Mouse (Mus musculus) spleen, postnatal 10 days (tissue): ENCODE measurements around the gene Slc22a8.

ENCODE experiments used
- DNase-seq, 2 experiments: peaks; one replicate each; pipeline ENCODE4 v3.0.0; 2021 to 2022; ENCODE audit warnings: low spot score in 2 of 2

The Slc22a8 gene

DNA sequence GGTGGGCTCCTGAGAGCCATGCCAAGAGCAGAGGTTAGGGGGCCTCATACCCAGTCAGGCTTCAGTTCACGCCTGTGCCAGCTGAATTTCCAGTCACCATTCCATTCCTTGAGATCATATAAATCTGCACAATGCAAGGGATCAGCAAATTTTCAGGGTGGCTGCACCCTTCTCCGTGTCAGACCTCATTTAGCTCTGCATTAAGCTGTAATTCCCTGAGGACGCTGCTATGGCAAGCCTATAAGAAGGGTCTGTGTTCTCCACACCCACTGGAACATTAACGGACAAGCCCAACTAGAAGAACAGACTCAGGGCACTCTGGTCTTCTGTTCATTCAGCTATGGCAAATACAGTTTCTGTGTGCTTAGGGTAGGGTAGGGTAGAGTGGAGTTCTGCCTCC, 6.2 kb downstream of the Slc22a8 start:
- DNase-seq, result no peak

DNA sequence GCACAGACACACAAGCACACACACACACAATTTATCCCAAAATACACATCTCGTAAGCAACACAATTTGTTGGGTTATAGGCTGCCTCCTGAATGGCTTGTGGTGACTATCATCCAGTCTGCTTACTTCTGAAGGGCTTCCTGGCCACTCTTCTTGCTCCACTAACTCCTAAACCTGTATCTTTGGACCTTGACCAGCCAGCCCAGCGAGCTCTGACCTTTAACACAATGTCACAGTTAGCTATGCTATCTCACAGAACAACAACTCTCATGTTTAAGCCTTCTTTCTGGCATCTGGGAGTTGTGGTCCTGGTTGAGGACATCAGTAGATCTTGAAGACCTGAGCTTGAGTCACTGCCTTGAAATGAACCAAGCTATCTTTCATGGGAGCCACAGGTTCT, 8.2 kb downstream of the Slc22a8 start:
- no peak for DNase-seq

DNA sequence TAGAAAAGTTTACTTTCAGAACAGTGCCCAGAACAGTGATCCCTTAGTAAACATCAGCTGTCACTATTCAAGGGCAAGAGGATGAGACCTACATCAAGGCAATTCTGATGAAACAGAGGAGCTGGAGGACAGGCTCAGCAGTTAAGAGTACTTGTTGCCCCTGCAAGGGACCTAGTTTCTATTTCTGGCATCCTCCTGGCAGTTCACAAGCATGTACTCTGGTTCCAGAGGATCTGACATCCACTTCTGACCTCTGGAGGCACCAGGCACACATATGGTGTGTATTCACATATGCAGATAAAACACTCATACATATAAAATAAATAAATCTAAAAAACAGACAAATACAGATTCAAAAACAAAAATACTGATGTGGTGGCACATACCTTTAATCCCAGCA, 10.9 kb downstream of the Slc22a8 start:
- no peak for DNase-seq

DNA sequence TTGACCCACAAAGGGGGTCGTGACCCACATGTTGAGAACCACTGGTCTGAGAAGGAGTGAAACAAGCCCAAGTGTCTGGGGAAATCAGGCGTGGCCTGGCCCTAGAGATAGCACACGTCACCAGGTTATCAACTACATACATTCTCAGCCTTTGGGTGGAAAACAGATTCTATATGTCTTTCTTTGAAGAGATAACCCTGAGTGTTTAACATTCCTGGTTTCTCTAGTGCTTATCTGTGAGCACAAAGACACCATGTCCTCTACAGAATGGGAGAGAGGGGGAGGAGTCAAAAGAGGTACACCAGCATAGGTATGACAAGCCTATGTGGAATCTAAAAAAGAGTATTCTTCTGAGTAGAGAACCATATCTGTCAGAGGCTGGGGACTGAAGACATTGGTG, 11.9 kb downstream of the Slc22a8 start:
- peak in 1 of 2 experiments; percentile 32 for DNase-seq

DNA sequence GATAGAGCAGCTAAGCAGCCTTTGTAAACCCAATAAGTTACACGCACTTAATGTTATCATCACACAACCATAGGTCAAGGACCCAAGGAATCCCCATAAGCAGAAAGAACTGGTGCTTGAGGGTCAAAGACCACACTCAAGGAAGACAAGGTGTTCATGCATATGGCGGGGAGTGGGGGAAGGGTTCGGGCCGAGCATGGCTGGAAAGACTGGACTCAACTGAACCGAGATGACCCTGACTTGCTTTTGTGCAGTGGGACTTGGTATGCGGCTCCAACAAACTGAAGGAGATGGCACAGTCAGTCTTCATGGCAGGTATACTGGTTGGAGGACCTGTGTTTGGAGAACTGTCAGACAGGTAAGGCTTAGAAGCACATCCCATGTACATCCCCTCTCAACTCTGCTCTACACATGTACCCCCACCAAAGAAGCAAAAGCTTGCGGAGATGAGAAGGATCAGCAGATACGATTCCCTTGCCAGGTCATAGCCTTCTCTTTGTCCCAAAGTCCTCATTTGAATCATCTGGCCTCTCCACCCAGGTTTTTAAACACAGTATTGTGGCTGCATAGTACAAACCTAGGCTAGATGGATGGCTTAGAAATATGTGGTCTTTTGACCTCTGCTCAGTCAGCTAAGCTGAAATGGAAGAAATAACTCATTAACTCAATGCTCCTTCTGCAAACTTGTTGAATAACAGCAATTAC, 13.6 kb downstream of the Slc22a8 start:
- DNase-seq, result no peak

DNA sequence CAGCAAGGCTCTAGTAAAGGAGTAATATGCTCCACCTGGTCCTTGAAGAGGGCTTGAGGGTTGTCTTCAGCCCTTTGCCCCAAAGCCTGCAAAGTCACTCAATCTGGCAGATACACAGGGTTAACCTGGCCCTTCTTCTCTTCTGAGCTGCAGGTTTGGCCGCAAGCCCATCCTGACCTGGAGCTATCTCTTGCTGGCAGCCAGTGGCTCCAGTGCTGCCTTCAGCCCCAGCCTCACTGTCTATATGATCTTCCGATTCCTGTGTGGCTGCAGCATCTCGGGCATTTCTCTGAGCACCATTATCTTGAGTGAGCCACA, 14.1 kb downstream of the Slc22a8 start:
- DNase-seq, result peak in 1 of 2 experiments; percentile 53

DNA sequence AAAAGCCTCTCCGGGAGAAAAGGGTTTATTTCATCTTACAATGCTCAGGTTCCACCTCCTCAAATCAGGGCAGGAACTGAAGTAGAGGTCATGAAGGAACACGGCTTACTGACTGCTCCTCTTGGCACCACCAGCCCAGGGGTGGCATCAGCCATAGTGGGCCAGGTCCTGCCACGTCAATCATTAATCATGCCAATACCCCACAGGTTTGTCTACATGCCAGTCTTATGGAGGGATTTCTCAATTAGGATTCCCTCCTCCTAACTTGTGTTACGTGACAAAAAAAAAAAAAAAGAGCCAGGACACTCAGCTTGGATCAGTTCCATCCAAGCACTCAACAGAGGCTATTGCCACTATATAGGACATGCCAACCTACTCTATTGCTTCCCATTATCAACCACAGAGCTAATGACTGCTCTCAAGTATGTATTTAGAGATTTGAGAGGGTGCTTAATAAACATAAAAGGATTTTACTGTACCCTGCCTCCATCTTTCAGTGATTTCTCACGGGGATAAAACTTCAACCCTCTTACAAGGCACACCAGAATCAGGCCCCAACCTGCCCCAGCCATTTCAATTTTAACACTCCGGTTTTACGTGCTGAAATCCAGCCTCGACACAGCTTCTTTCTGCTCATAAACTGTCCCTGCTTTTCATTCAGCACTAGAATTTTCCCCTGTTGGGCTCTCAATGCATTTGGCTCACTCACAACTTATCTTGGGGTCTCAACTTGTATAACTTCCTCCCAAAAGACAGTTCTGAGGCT, 20.5 kb downstream of the Slc22a8 start:
- no peak for DNase-seq

DNA sequence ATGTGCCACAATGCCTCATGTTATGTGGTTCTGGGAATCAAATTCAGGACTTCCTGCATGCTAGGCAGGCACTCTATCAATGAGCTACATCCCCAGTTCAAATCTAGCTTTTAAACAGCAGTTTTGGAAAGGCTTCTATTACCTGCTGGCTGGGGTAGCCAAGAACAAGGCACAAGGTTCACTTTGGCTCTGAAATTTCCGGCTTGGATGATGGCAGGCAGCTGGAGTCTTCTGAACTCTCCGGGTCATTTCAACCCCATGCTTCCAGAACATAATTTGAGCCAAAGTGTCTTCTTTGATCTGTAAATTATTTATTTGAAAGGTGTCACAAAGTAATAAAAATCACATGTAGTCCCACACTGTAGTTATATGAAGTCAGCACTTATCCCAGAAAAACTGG, 22.1 kb downstream of the Slc22a8 start:
- DNase-seq, result no peak

DNA sequence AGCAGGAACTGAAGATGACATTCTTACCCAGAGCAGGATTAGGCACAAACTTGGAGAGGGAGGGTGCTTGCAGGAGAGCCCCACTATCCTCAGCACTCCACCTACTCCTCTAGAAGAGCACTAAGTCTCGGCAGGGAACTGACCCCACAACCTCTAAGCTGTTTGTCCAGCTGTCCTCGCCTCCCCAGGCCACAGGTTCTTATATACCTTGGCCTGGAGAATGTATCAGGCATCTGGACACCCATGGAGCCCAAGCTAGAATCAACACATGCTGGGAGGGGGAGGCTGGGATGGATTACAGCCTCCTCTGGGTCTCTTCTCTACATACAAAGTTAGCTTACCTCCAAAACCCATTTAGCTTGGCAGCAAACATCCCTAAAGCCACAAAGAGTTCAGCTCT, 23.3 kb downstream of the Slc22a8 start:
- DNase-seq, result no peak

DNA sequence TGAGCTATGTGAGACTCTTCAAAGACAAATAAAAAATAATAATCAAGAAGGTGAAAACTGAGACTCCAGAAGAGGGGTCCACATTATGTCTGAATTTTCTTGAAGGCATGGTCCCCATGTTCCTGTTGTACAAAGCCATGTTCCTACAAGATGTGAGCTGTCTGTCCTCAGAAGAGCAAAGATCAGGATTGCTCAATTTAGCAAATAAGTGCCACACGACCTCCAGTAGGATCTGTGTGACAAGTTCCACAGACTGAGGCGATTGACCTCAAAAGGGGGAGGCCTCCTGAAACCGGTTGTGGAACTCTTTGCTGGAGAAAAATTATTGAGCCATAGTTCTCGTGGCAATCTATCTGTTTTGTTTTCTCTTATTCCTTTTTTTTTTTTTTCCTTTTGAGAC, 25.3 kb downstream of the Slc22a8 start:
- DNase-seq, result no peak

DNA sequence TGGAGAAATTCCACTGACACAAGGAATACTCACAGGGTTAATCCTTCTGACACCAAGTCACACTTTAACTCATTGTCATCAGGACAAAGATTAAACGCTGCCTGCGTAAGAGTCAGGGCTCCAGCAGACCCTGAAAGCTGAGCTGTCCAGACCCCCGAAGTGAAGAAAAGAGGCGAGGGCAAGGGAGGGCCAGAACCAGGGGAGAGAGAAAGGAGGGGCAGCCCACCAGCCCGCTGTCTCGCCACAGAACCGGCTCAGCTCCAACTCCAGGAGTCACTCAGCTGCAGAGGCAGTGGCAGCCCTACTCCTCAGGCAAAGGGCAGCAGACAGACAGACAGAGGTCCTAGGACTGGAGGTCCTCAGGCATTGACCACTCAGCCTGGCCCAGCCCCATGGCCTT, 26.9 kb downstream of the Slc22a8 start, which contains the start of gene Slc22a6:
TSS of gene Slc22a6 (plus strand) at position 136 of the 400 bp plus-strand sequence.
- no peak for DNase-seq

DNA sequence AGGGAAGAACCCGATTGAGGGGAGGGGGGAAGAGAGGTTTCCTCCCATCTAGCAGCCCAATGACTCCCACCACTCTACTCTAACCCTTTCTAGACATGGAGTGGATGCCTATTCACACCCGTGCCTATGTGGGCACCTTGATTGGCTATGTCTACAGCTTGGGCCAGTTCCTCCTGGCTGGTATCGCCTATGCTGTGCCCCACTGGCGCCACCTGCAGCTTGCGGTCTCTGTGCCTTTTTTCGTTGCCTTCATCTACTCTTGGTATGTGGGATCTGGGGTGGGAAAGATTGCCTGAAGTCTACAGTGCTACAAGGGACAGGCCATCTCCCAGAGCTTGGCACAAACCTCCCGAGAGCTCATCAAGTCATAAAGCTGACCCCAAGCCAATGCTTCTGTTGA, 30.0 kb downstream of the Slc22a8 start:
- peak in 1 of 2 experiments; percentile 24 for DNase-seq

DNA sequence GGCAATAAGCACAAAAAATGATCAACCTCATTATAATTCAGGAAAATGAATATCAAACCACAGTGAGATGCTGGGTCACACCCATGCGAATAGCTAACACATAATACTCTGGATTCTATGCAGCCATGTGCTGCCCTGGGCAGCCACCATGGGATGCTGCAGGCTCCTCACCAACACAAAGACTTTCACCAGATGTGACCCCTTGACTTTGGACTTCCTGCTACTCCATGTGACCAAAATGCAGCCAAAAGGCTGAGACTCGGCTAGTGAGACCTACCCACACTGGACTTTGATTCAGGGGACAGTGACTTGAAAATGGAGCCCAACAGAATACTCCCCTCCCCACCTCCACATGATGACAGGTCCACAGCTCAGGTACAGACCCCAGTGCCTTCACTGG, 39.2 kb downstream of the Slc22a8 start:
- no peak for DNase-seq

DNA sequence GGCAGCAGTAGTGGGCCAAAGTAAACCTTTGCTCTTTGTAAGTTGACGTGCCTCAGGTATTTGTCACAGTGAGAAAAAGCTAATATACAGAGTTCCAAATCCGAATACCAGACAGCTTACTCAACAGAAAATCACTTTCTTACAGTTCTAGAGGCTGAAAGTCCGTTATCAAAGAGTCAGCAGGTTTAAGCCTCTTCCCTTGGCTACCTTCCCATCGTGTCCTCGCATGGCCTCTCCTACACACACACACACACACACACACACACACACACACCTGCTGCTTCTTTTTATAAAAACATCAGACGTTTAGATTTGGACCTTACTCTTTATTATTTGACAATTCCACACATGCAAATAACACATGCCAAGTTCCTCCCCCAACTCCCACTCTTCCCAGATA, 39.8 kb downstream of the Slc22a8 start:
- DNase-seq, result no peak

DNA sequence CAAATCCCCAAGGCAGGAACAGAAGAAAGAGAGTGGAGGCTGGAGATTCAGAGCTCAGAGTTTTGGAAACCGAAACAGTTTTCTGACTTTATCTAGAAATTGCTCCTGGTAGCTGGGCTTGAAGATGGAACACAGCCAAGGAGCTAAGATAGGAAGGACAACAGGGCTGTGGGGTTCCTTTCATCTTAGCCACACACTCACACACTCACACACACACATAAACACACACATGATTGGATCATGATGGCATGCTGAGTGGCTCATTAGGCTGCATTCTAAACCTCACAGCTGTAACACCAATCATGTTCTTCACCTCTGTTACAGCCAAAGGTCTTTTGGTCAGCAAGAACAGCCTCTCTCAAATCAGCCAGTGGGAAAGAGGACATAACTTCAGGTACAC, 41.0 kb downstream of the Slc22a8 start:
- DNase-seq, result no peak

DNA sequence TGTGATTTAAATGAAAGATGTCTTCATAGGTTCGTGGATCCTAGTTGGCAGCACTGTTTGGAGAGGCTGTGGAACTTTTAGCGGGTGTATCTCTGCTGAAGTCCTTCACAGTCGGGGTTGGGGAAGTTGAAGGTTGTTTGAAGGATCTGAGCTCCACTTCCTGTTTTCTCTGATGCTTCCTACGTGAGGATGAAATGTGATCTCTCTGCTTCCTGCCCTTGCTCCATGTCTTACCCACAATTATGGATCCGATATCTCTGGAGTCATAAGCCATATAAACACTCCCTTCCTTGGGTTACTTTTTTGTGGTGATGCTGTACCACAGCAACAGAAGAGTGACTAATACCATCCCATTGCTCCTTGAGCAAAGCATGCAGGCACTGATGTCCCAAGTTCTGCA, 51.0 kb downstream of the Slc22a8 start:
- DNase-seq, result no peak

DNA sequence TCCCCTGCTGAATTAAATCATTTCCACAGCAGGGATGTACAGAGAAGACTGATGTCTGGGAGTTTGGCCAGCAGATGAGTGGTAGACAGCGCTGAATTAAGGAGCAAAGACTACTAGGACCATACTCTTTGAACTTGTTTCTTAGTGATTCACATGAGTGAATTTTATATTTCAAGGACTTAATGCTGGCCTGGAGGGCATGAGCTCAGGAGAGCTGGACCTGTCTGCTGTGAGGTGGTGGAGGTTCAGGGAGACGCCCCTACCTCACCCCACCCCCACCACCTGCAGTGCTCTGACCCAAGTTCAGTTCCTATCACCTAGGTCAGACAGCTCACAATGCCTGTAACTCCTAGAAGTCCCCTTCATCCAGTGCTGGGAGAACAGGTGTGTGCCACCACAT, 55.3 kb downstream of the Slc22a8 start:
- DNase-seq, result no peak

DNA sequence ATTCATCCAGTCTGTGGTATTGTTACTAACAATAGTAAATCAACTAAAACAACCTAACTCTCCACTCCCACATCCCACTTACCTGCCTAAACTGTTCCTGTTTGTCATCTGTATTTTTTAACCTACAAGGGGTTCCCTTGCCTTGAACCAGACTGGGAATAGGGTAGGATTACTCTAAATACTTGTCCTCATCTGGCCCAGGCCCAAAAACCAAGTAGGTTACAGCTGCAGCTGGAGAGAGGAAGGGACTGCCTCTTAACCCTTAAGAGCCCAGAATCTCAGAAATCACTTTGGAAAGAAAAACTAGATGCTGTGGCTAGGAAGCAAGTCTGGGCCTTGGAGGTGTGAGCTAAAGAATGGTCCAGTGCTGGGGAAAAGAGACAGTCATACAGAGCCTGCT, 64.8 kb downstream of the Slc22a8 start:
- no peak for DNase-seq

DNA sequence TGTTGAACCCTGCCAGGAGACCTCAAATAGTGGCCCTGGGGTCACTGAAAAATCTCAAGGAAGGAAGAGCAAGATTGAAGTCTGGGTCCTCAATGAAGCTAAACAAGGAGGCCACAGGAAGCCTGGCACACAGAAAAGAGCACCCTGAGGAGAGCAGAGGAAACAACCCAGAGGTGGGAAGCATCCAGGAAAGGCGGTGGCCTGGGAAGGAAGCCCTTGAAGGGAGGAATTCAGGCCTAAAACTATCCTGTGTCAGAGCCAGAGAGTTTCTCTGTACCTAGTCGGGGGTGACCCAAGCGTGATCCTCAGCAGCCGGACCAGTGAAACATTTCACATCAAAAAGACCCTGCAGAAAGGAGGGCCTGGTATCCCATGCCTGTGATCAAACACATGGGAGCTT, 65.3 kb downstream of the Slc22a8 start:
- DNase-seq, result no peak
